Mouse (Mus musculus): ENCODE results near the gene Elovl2. TPM values are rescaled to one million over a fixed set of nuclear protein-coding genes. Genes with fewer than 3 reads are reported as not detected.
A peak's percentile ranks its signal among the peaks of the same experiment; 100 is the strongest.
"Not testable (repeated sequence)": the region's sequence is repeated elsewhere in the genome, so short reads cannot be mapped to it uniquely, and the experiment has no call there.

Gene Elovl2
- polyA plus RNA-seq (2012; rRNA removed) = 11.9 and 12.6 TPM in 2 replicates

- TF ChIP-seq POLR2A (IDR thresholded peaks at IDR 0.05; ENCODE audit: extremely low read depth, insufficient read depth, low read length) = 0 out of 2 replicates have a peak, but pooled peaks have one; percentile 16
- peak; percentile 22; the same call in 1 of the 2 replicates for TF ChIP-seq CTCF (IDR thresholded peaks at IDR 0.05; ENCODE audit: extremely low read depth, insufficient read depth, low read length)
- Histone ChIP-seq H3K27ac (ENCODE audit: insufficient read depth, low read length) (no peak within 1 kb of the TSS), H3K4me1 (ENCODE audit: control insufficient read depth, insufficient read depth, low read length) (no peaks in the 10 kb centered on the region; the same call in 1 of the 2 replicates), H3K4me3 (ENCODE audit: insufficient read depth, low read length) (peak within 1 kb of the TSS; percentile 49)
Measured at GRCm38 (mm10) chr13:41220304-41220834, at the start of gene Elovl2. Gene Elovl2, minus strand, starts transcription at chr13:41220405.

GRCm38 (mm10) chr13:41267827-41268408 is 47.7 kb upstream of the Elovl2 start:
- TF ChIP-seq POLR2A (IDR thresholded peaks at IDR 0.05; ENCODE audit: extremely low read depth, insufficient read depth, low read length) = no peak
- TF ChIP-seq CTCF (IDR thresholded peaks at IDR 0.05; ENCODE audit: extremely low read depth, insufficient read depth, low read length) = no peak
- Histone ChIP-seq H3K4me1 (ENCODE audit: control insufficient read depth, insufficient read depth, low read length) (peaks cover 11% of the 10 kb centered on the region), H3K27ac (ENCODE audit: insufficient read depth, low read length) (no peak overlapping the region), H3K4me3 (ENCODE audit: insufficient read depth, low read length) (no peak overlapping the region)

- H3K27ac ChIP-seq (ENCODE audit: insufficient read depth, low read length) = no peak overlapping the region
- H3K4me1 ChIP-seq (ENCODE audit: control insufficient read depth, insufficient read depth, low read length) = peaks cover 10% of the 10 kb centered on the region
- no peak for TF ChIP-seq CTCF (IDR thresholded peaks at IDR 0.05; ENCODE audit: extremely low read depth, insufficient read depth, low read length)
- TF ChIP-seq POLR2A (IDR thresholded peaks at IDR 0.05; ENCODE audit: extremely low read depth, insufficient read depth, low read length) = no peak
- no peak overlapping the region for H3K4me3 ChIP-seq (ENCODE audit: insufficient read depth, low read length)
Measured at GRCm38 (mm10) chr13:41263304-41264006, 43.2 kb upstream of the Elovl2 start.

GRCm38 (mm10) chr13:41261617-41262016 is 41.4 kb upstream of the Elovl2 start:
- H3K4me1 ChIP-seq (ENCODE audit: control insufficient read depth, insufficient read depth, low read length); H3K4me3 ChIP-seq (ENCODE audit: insufficient read depth, low read length); H3K27ac ChIP-seq (ENCODE audit: insufficient read depth, low read length): not testable (repeated sequence)

GRCm38 (mm10) chr13:41257851-41258250 is 37.6 kb upstream of the Elovl2 start:
- TF ChIP-seq POLR2A (IDR thresholded peaks at IDR 0.05; ENCODE audit: extremely low read depth, insufficient read depth, low read length) = no peak
- no peak for TF ChIP-seq CTCF (IDR thresholded peaks at IDR 0.05; ENCODE audit: extremely low read depth, insufficient read depth, low read length)
- Histone ChIP-seq H3K27ac (ENCODE audit: insufficient read depth, low read length) (no peak overlapping the region), H3K4me1 (ENCODE audit: control insufficient read depth, insufficient read depth, low read length) (no peaks in the 10 kb centered on the region; the same call in 1 of the 2 replicates), H3K4me3 (ENCODE audit: insufficient read depth, low read length) (no peak overlapping the region)

- H3K4me1 ChIP-seq (ENCODE audit: control insufficient read depth, insufficient read depth, low read length) = no peaks in the 10 kb centered on the region; the same call in 1 of the 2 replicates
- no peak for TF ChIP-seq POLR2A (IDR thresholded peaks at IDR 0.05; ENCODE audit: extremely low read depth, insufficient read depth, low read length)
- TF ChIP-seq CTCF (IDR thresholded peaks at IDR 0.05; ENCODE audit: extremely low read depth, insufficient read depth, low read length) = no peak
- H3K27ac ChIP-seq (ENCODE audit: insufficient read depth, low read length) = no peak overlapping the region
- no peak overlapping the region for H3K4me3 ChIP-seq (ENCODE audit: insufficient read depth, low read length)
Measured at GRCm38 (mm10) chr13:41256962-41257361, 36.8 kb upstream of the Elovl2 start.

- H3K4me3 ChIP-seq (ENCODE audit: insufficient read depth, low read length) = no peak overlapping the region
- TF ChIP-seq CTCF (IDR thresholded peaks at IDR 0.05; ENCODE audit: extremely low read depth, insufficient read depth, low read length) = no peak
- no peak for TF ChIP-seq POLR2A (IDR thresholded peaks at IDR 0.05; ENCODE audit: extremely low read depth, insufficient read depth, low read length)
- no peaks in the 10 kb centered on the region; the same call in 1 of the 2 replicates for H3K4me1 ChIP-seq (ENCODE audit: control insufficient read depth, insufficient read depth, low read length)
- no peak overlapping the region for H3K27ac ChIP-seq (ENCODE audit: insufficient read depth, low read length)
Measured at GRCm38 (mm10) chr13:41256126-41256525, 35.9 kb upstream of the Elovl2 start.

GRCm38 (mm10) chr13:41252736-41253135 is 32.5 kb upstream of the Elovl2 start:
- no peak overlapping the region for H3K4me3 ChIP-seq (ENCODE audit: insufficient read depth, low read length)
- no peak for TF ChIP-seq CTCF (IDR thresholded peaks at IDR 0.05; ENCODE audit: extremely low read depth, insufficient read depth, low read length)
- no peak for TF ChIP-seq POLR2A (IDR thresholded peaks at IDR 0.05; ENCODE audit: extremely low read depth, insufficient read depth, low read length)
- H3K4me1 ChIP-seq (ENCODE audit: control insufficient read depth, insufficient read depth, low read length) = no peaks in the 10 kb centered on the region; the same call in none of the 2 replicates
- H3K27ac ChIP-seq (ENCODE audit: insufficient read depth, low read length) = no peak overlapping the region

- Histone ChIP-seq H3K4me1 (ENCODE audit: control insufficient read depth, insufficient read depth, low read length) (no peaks in the 10 kb centered on the region; the same call in 1 of the 2 replicates), H3K4me3 (ENCODE audit: insufficient read depth, low read length) (peak overlapping the region; percentile 97; the same call in 1 of the 2 replicates), H3K27ac (ENCODE audit: insufficient read depth, low read length) (no peak overlapping the region)
- no peak for TF ChIP-seq CTCF (IDR thresholded peaks at IDR 0.05; ENCODE audit: extremely low read depth, insufficient read depth, low read length)
Measured at GRCm38 (mm10) chr13:41252141-41252540, 31.9 kb upstream of the Elovl2 start.

- Histone ChIP-seq H3K4me1 (ENCODE audit: control insufficient read depth, insufficient read depth, low read length) (no peaks in the 10 kb centered on the region; the same call in 1 of the 2 replicates), H3K4me3 (ENCODE audit: insufficient read depth, low read length) (peak overlapping the region; percentile 97; the same call in 1 of the 2 replicates), H3K27ac (ENCODE audit: insufficient read depth, low read length) (no peak overlapping the region)
- TF ChIP-seq CTCF (IDR thresholded peaks at IDR 0.05; ENCODE audit: extremely low read depth, insufficient read depth, low read length) (no peak), POLR2A (IDR thresholded peaks at IDR 0.05; ENCODE audit: extremely low read depth, insufficient read depth, low read length) (no peak)
Measured at GRCm38 (mm10) chr13:41251667-41252066, 31.5 kb upstream of the Elovl2 start.

- H3K4me1 ChIP-seq (ENCODE audit: control insufficient read depth, insufficient read depth, low read length); H3K27ac ChIP-seq (ENCODE audit: insufficient read depth, low read length): not testable (repeated sequence)
- H3K4me3 ChIP-seq (ENCODE audit: insufficient read depth, low read length) = peak overlapping the region; percentile 97
Measured at GRCm38 (mm10) chr13:41251232-41251631, 31.0 kb upstream of the Elovl2 start.

All from cortical plate, adult 2 months (tissue).